Mouse (Mus musculus): Measurements from ENCODE around the gene Bahcc1. TPM values are rescaled to one million over a fixed set of nuclear protein-coding genes. Genes with fewer than 3 reads are reported as not detected.

Gene Bahcc1
- total RNA-seq, 1 experiment from 2014 or later, result 12.4 TPM

DNA sequence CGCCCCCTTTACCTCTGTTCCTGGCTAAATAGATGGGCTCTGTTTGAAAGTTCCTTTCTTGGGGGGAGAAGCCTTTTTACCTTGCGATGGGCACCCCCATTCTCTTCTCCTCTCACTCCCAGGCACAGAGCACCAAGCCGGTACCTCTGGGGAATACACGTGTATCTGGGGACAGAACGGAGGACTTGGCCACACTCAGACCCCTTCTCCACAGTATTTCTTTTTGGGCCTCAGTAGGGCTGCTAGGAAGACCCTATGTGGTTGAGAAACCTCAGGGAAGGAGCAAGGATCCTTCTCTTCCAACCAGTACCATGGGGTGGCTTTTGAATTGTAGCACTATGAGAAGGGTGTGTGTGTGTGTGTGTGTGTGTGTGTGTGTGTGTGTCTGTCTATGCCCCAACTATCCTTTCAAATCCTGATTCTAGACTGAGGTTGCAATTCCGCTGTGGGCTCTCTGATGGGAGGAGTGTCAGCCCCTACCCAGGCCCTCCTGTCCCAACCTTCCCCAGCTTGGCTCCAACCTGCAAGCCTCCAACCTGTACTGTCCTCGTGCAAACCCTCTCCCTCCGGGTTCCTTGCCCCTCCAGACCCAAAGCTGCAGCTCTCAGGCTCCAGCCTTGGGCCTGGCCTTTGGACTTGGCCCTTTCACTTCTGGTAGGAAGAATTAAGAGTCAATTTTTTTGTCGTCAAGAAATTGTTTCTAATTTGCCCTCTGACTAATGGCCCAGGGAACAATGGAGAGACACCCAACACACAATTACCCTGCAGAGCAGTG is 4.4 kb upstream of the Bahcc1 start:
- peak; percentile 13 for DNase-seq

DNA sequence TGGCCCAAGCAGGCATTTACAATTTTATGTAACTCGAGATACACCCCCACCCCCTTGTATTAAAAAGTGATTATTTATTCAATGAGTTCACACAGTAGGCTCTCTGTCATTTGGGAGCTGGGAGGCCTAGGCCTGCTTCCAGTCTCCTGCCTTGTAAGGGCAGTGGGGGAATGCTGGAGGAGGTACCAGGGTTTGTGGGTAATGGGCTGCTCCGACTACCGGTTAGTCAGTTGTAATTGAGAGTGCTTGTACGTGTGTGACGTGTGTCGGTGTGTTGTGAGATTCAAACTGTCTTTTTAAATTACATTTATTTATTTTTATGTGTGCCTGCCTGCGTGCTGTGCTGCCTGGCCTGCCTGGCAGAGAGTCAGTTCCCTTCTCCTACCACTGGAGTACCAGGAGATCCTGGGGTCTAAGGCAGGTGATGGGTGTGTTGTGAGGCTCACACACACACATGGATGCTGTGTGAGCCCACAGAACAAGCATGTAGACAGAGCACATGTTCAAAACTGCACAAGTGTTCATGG is 3.8 kb upstream of the Bahcc1 start:
- peak; percentile 7 for DNase-seq

DNA sequence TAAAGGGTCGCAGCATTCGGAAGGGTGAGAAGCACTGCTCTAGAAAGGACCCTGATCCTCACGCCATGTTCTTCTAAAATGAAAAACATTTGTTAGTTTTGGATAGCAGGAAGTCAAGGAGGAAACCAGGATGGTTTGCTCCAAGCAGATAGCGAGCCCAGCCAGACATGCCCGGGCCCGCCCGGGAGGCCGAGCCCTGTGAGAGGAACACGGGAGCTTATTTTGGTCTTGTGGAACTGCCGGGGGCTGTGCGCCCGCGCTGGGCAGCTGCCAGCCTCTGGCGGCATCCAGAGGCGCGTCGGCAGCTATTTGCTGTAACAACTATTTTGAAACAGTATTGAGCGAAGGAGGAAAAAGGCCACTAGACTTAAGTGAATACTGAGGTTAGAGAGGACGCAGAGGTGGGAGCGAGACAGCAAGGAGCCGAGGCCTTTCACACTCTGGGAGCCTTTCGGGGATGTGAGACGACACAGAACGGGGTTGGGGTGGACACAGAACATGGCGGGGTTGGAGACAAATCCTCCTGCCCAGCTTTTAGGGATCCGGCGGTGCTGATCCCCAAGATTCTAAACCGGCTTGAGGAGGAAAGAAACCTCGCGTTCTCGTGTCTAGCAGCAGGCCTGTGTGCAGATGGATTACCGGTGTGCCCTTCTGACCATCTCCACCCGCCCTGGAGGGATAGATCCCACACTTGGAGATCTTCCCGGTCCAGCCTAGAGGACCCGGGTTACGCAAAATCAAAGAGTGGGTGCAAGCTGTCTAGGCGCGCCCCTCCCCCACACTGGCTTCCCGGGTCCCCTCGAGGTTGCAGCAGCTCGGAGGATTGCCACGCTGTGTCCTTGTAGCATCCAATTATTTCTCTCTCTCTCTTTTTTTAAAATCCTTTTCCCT is 2.6 kb upstream of the Bahcc1 start:
- DNase-seq, result peak; percentile 84

DNA sequence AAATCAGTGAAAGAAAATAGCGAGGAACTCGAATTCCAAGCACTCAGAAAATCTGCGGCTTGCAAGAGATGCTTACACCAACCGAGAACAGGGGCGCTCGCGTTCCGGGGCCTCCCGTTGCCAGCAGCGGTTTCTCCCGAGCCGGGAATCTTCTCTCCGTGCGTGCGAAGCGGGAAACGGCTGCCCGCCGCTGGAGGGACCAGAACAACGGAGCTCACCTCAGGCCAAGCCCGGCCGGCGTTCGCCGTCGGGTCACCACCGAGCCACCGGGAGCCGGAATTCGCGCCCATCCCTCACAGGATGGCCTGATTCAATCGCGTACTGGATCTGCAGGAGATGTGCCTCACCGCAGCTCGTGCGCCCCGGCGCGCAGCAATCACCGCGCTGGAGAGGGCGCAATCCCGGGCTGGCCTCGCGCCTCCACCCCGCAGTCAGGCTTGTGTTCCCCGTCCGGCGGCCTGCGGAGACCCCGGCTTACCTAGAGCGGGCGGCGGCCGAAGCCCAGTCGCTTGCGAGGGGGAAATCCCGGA is 1.8 kb upstream of the Bahcc1 start:
- peak; percentile 67 for DNase-seq

DNA sequence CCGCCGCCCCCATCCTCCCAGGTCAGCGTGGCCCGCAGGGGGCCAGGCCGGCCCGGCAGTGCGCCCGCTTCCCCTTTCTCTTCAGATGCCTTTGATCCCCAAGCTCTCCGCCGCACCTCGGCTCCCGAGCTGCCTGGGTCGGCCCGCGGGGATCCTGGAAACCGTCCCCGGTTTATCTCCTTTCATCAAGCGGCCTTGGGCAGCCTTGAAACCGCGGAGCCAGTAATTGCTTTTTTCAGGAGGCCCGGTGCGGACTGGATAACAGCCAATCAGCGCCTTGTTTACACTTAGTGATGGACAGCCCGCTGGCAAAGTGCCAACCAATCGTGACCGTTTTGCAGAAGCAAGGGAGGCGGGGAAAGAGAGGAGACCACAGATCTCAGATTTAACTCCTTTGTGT is 1.4 kb upstream of the Bahcc1 start:
- peak; percentile 100 for DNase-seq

DNA sequence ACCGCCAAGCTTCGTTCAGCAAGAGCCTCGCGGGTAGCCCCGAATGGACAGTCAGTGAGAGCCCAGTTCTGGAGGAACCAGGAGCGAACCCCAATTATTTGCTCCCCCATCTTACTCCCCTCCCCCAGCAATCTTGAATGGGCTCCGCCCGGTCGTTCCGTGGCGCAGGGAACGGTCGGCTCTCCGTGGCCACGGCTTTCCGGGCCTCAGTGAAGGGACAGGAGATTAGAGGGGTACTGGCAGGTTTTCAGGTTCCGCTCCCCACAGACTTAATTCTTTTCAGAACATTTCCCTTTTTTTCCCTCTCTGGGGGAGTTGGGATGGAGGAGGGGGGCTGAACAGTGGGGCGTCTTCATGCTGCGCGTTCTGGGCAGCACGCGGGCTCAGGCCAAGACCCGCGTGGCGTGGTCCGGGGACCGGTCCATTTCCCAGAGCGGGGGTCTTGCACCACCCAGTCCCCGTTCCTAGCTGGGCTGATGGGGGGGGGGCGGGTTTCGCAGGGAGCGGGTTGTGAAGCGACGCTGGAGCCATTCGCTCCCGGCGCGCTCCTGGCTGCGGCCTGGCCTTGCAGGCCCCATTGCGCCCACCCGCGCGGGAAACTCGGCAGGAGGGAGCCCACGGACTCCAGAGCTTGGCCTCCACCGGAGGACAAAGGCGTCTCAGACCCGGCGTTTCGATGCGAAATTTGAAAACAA is 841 bp downstream of the Bahcc1 start:
- DNase-seq, result peak; percentile 66

DNA sequence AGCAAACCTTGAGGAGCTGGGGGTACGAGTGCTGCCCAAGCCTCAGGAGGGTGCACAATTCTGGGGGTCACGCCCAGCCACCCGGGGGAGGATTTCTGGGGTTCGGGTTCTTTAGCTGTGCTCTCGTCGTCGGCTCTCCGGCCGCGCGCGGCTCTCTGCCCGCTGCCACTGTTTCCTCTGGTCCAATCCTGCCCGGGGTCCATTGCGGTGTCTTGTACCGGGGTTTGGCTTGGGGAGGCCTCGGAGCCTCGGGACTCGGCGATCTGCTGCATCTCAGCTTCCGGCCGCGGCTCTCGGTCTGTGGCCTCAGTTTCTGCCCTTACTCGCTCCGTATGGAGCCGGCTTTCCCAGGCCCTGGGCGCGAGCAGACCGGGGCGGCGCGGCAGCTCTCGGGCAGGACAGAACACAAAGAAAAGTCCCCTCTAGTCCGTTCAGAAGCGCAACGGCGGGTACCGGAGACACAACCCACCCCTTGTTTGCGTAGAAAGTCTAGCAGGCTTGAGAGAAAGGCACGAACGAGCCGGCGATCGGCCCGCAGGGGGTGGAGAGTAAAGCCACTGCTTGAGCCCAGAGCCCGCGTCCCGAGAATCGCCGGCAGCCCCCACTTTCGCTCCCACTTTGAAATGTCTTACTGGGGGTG is 1.5 kb downstream of the Bahcc1 start:
- peak; percentile 69 for DNase-seq

DNA sequence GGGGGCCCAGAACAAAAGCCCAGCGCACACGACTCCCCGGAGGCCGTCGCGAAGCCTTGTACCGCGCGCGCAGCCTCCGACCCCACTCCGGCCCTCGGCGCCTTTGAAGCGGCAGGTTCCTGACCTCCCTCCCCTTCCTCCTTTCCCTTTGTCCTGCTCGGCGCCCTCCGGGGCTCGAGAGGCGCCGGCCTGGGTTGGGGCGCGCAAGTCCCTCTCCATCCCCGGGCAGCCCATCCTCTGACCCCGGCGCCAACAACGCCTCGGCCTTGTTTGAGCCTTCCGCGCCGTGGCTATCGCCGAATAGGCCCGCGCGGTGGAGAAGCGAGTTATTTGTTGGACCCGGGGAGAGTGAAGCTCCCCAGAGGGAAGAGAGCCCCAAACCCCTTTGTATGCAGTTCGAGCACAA is 2.0 kb downstream of the Bahcc1 start:
- DNase-seq, result peak; percentile 65

DNA sequence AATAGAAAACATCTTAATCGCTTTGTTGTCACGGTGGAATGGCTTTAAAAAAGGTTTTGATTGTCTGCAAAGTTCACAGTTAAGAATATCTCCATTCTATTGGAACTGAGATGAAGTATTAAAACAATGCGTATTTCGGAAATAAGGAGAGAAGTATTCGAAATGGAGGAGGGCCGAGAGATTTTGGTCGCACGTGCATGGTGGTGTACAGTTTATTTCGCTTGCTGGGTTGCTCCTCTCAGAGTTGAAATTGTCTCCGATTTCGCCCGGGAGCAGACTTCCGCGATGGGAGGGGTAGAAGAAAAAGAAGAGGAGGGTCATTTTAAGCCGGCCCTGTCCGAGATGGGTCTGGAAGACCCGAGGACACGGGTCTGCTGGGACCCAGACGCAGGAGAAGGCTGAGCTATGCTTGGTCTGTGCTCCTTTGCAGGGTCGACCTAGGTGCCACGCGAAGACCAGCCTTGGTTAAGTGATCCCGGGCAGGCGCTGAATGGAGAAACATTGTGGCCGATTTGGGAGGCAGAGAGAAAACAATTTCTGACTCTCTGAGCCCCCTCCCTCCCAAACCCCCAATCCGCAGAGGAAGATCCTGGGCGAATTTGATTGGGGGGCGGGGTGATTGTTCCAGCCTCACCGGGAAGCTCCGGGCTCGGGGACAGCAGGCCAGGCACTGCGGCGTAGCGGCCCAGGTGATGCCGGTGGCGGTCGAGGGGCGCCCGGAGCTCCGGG is 2.8 kb downstream of the Bahcc1 start:
- peak; percentile 75 for DNase-seq

DNA sequence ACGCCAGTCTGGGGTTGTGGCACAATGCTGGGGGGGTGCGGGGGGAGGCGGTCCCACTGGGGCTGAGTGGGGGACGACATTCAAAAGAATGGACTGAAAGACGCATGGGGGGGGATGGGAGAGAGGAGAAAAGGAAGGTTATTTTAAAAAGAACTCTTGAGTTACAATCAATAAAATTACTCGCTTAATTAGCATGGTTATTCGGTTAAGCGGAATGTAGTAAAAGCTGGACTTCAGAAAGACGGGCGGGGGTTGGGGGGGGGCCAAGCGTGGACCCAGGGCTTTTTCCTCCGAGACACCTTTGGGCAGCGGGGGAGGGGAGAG is 3.3 kb downstream of the Bahcc1 start:
- no peak for DNase-seq

DNA sequence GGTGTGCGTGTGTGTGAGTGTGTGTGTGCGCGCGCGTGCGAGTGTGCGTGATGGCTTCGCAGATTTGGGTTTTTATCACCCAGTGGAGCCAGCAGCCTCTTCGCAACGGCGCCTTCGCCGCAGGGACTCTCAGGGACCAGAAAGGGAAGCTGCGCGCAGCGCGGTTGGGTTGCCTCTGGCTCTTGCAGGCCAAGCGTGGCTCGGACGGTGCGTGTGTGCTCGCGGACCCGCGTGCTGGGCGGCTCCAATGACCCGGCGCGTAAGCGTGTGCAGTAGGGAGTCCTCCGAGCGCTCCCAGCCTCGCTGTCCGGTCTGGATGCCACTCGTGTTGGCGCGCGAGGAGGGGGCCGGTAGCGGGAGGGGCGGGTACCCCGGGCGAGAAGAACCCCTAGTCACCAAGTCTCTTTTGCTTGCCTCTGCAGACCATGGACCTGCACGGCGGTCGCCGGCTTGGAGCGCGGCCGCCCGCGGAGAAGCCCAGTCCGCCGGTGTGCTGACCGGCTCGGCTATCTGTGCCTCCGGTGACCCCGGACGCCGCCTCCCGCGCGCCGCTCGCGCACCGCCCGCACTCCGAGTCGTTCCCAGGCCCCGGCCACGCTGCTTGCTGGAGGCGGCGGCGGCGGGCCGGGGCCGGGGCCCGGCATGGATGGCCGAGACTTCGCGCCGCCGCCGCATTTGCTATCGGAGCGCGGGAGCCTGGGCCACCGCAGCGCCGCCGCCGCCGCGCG is 3.9 kb downstream of the Bahcc1 start:
- DNase-seq, result peak; percentile 76

DNA sequence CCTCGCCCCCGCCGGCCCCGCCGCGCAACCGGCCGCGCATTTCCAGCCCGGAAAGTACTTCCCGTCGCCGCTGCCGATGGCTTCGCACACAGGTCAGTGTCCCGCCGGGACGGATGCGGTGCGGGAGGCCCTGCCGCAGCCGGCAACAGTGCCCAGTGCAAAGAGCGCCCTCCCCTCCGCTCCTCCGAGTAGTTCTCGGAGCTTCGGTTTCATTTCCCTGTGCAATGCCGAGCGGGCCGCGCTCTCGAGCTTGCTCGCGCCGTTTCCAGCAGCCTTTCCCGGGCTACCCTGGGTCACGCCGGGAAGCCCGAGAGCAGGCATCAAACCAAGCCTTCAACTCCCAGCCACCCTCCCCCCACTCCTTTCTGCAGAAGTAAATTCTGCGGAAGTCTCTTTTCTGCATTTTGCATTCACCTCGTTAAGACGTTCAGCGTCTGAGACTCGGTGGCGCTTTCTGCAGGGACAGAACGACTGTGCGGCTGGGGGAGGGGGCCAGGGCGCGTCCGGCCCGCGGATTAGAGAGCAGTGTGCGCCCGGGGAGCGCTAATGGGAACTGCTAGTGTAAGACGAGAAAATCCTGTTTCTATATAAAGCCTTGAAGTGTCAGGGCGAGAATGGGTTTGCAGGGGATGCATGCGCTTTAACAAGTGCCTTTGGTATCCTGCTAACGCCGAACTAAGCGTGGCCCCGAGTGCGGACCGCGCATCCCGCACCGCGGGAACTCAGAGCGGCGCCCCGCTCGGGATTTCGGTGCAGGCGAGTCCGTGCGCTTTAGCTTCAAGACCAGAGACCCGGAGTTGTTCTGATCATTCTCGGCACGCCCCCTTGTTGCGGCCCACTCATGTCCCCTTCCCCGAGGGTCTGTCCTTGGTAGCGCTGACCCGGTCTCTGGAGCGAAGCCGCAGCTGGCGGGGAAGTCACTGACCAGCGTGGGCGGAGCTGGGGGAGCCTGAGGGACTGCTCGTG is 4.7 kb downstream of the Bahcc1 start:
- peak; percentile 77 for DNase-seq

DNA sequence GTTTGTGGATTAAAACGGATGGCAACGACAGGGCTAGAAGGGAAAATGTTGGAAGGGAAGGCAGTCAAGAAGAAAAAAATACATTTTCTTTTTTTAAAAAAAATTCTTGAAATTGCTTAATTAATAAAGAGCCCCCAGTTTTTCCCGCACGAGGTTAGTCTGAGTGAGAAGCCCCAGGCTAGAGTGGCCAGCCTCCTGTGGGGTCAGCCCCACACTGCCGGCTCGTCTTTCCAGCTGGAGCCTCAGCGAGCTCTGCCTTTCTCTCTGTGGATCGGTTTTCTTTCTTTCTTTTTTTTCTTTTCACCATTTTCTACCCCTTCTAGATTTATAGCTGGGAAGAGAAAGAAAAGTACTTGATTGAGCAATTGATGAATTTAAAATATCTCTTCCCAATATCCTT is 5.6 kb downstream of the Bahcc1 start:
- DNase-seq, result no peak

DNA sequence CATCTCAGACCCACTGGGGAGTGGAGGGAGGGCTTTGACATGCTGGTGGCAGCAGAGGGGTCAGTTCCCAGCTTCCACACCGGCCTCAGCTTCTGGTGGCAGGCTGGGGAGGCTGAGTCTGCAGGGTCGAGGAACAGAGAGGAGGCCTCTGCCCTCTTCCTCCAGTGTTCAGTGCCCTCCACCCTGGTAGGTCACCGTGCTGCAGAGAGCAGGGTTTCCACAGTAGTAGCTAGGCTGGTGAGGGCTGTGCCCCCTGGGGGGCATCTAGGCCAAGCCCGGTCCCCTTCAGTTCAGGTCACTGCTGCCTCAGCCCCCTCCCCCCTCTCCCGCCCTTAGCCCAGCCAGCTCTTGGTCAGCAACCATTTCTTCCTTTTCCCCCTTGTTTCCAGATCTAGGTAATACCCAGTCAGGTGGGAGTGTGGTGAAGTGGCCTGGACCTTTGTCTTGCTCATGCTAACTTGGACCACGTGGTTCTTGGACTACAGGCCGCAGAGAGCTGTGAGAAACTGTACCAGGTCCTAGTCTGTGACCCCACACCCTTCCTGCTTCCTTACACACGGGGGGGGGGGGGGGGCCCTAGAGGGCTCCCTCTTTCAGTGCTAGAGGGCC is 6.1 kb downstream of the Bahcc1 start:
- no peak for DNase-seq

DNA sequence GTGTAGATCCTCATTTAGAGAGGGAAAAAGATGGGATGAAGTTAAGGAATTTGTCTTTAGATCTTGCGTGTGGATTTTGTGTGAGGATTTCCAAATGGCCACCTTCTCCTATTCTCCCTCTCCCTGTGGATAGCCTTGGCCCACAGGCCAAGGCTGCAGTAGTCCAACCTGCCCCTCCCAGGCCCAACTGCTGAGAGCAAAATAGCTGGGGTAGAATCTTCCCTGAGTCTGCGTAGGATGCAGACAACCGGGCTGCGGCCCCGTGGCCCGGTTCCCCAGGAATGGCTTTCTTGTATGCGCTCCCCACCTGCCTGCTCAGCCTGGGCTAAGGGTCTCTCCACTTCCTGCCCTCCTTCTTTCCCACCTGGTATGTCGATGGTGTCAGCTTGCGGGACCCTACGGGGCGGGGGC is 6.8 kb downstream of the Bahcc1 start:
- no peak for DNase-seq

DNA sequence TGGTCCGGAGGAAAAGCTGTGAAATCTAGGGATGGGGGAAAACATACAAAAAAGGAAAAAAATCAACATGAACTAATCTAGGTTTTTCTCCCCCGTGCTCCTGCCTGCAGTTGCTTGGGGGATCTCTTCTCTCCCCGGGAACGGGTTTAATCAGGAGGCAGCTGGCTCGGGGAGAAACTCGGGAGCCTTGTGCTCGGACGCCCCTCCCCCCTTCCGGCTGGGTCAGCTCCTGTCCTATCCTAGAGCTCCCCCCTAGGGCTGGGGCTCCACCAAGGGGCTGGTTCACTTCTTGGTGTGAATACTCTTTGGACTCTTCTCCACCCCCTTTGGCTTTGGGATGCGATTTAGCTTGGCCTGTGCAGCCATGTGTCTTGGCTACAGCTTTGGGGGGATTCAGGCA is 7.5 kb downstream of the Bahcc1 start:
- peak; percentile 86 for DNase-seq

DNA sequence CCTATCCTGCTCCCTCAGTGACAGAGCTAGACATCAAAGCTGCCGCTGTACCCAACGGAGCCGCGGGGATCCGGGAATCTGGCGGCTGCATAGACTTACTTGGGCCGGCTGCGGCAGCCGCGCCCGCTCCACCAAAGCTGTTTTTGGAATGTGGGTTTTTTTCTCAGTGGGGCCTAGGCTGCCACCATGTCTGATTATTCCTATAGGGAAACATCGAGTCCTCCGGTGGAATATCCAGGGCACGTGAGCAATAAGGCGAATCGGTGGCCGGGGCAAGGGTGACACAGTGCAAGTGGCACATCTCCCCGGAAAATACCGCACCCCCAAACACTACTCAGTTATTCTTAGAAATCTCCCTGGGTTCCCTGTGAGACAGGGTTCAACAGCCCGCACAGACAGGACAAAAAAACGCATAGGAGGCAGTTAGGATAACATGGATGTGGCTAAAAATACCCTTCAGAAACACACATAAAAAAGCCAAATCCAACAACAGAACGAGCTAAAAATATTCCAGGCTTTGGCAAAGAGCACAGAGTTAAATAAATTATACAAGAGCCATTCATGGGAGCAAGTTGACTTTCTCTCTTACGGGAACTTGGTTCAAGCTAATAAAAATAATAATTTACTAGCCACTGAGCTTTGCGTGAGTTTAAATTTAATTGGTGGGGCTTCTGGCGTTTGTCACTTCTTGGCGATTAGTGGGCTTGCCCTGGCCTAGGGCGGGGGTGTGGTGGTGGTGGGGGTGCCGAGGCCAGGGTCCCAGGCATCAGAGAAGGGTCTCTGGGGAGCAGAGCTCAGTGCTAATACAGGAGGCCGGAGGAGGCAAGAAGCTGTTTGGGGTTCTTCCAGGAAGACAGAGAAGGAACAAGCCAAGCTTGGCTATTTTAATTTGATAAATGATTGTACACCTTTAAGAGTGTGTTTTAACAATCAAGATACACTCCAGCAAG is 8.5 kb downstream of the Bahcc1 start:
- no peak for DNase-seq
